Mouse (Mus musculus) c-Kit-positive CD71-positive TER-119-positive erythroid progenitor cells, embryonic 14.5 days (primary cell): ENCODE data around the gene Usp36.
"Not testable (repeated sequence)": the region's sequence is repeated elsewhere in the genome, so short reads cannot be mapped to it uniquely, and the experiment has no call there.

Experiments used
- DNase-seq: peaks from one replicate; pipeline ENCODE4 v3.0.0-alpha.2; 2013; ENCODE audit warnings: low spot score

Usp36 gene

DNA sequence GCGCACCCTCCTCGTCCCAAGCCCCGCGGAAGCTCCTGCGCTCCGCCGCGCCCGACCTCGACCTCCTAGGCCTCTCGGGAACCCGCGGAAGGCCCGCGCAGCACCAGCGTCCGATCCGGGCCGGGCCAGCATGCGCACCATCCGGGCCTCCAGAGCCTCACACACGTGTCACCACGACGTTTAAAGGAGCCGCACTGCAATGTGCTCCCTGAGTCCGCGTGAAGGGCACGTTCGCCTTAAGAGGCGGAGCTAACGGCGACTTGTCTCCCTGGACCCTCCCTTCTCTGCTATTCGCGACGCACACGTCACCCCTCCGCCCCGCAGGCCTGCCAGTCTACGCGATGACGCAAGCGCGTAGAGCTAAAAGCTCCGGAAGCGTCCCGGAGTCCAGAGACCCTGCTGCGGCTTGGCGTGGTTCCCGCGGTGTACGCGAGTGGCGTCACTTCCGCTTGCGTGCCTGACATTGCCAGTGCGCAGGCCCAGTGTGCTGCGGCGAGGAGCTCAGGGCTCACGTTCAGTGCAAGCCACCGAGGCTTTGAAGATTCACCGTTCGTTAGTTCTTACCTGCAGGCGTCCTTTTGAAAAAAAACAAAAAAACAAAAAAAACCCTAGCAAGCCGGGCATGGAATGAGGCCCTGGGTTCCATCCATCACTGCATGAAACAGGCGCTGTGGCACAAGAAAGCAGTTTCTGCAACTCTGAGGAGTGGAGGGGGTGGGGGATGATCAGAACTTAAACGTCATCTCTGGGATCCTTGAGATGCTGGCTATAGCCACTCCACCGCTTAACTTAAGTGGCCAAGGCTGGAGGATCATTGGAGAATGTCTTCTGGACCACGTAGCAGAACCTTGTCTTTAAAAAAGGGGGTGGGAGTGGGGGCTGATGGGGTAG lies at the start of gene Usp36:
Usp36 (minus strand) TSS at position 246 of the 891 bp plus-strand sequence.
- peak; percentile 99 for DNase-seq

DNA sequence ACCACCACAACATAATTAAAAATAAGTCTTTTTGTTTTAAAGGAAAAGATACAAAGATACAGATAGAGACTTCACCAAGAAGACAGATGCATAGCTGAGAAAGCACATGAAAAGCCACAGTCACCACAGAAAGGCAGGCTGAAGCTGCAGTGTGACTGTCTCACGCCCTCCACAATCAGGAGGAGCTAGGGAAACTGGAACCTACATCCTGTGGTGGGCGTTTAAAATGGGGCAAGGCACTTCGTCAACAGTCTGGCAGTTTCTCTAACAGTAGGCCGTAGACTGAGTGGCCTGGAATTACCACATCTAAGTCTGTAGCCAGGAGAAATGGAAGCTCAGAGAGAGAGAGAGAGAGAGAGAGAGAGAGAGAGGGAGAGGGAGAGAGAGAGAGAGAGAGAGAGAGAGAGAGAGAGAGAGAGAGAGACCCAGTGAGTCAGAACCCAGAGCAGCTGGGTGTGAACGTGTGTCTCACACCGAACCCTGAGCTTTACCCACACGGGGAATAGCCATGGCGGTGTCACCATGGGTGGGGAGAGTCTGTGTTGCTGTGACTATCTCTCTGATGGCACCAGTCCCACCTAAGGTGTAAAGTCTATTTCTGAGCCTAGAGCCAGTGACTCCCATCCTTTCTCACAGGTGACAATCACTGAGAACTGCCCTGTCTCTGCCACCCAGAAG lies 47.6 kb upstream of the Usp36 start:
- no peak for DNase-seq

DNA sequence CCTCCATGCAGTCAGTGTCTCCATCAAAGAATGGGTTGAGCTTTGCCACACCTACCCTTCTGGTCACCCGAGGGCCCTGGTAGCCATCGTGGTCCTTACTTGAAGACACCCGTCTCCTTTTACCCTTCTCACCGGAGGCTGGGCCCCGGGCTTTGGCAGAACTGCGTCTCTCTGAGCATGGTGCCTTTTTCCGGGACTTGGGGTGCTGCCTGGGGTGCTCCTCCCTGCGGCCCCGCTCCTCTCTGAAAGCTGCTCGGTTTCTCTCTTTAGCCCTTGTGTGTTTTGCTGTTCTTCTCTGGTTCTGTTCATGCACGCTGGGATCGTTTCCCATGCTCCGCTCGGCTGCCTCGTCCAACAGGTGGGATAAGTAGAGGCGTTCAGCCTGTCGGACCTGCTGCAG lies 43.4 kb upstream of the Usp36 start:
- DNase-seq, result no peak

DNA sequence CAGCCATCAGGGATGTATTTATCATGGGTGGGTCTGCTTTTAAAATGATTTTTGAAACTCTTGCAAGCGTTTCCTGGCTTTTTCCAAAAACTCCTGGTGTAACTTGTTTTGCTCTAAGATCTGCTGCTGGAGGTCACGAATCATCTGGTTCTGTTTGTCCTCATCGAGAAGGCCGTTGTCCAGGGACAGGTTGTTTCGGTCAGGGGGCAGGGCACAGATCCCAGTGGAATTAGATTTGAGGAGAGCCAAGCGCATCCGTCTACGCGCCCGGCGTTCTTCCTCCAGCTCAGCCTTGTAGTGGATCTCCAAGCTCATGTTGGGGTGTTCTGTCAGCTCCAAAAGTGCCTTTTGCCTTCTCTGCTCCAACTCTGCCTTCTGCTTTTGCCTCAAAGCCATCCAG lies 42.3 kb upstream of the Usp36 start:
- no peak for DNase-seq

DNA sequence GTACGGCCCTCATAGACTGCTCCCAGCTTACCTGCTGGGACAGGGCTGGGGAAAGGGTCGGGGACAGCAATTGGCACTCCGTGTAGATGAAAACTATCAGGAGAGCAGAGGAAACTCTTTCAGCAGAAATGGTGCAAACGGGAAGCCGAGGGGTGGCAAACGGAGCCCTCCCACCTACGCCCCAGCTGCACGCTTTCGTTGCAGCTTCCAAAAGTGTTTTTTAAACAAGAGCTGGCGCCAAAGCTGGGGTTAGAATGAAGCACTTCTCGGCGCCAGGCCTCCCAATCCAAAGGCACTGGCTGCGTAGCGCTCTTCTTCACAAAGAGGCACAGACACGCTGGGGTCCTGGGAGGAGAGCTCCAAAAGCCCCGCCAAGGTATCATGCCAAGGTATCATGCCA lies 40.7 kb upstream of the Usp36 start:
- DNase-seq, result no peak

DNA sequence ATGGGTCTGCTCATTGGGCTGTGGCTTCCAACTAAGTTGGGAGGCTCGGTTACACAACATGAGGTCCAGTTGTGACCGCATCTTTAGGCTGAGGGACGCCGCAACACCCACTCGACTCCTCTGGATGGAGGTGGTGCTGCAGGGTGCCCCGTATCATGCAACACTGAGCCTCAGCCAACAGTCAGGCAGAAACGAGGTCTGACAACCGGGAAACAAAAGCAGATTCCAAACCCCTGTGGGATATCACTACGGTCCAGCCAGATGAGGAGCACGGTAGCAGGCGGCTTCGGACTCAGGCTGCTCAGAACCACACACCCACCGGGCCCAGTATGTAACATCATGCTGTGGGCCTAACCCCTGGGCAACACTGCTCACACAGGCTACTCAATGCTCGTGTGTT lies 40.3 kb upstream of the Usp36 start:
- no peak for DNase-seq

DNA sequence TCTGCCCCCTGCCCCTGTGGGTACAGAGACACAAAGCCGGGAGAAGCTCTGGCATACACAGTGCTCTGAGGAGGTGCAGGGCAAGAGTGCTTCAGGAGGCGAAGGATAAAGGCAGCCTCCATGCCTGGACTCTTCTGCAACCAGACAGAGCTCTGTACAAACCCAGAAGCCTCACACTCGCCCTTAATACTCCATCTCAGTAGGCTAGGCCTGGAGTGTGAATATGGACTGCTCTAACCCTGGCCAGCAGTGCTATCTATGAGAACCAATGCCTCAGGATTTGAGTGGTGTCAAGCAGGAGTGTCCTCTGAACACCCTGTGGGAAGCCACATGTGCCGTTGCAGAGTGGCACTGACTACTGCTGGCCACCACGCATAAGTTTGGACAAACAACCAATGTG lies 38.9 kb upstream of the Usp36 start:
- DNase-seq, result no peak

DNA sequence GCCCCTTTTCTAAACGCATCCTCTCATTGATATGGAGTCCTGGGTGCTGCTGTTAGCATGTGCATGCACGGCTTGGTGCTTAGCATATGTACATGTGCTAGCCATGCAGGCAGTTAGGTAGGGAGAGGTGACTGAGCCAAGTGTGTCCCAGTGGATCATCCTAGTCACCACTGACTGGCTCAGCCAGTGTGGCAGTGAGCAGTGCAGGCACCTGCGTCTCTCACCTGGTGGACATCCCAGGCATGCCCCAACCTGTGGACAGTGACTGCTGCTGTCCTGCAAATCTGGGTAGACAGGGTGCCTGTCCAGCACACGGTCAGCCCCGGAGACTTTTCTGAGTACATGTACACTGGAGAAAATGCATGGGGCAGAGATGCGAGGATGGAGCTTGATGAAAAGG lies 38.5 kb upstream of the Usp36 start:
- DNase-seq, result no peak

DNA sequence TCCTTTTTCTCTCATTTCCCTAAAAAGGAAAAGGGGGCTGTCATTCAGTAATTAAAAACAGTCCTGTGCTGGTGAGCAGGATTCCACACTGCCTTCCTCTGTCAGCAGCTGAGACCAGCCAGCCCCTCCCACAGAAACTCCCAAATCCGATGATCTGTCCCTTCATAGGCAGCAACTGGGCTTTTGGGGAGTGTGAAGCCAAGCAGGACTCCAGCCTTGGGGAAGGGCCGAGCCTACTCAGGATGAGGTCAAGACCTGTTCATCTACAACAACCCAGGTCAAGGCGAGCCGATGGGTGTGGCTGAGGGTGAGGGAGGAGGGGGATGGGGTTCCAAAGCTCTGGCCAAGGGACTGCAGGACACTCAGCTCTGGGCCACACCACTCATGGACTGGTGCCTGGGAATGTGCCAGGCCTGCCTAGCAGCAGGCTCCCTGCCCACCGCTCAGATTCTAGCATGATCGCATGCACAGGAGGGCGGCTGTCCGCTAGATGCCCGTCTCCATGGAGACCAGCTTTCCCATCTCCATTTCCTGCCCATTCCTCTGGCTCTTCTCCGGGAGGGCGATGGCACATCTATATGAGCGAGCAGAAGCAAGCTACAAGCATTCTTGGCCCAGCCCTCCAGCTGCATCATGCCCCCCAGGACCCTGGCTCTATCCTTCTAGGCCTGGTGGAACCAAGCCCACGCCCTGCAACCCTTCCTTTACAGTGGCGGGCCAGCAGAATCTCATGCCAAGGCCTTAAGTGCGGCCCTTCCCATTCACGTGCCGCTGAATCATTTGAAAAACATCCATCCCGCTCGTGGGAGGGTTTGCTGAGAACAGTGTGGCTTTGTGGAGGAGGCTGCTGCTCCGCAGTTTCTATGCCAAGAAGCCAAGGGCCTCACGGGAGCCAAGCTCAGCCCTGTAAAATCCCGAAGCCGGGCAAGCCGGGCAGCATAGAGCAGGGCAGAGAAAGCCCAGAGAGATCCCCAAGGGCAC lies 37.2 kb upstream of the Usp36 start:
- no peak for DNase-seq

DNA sequence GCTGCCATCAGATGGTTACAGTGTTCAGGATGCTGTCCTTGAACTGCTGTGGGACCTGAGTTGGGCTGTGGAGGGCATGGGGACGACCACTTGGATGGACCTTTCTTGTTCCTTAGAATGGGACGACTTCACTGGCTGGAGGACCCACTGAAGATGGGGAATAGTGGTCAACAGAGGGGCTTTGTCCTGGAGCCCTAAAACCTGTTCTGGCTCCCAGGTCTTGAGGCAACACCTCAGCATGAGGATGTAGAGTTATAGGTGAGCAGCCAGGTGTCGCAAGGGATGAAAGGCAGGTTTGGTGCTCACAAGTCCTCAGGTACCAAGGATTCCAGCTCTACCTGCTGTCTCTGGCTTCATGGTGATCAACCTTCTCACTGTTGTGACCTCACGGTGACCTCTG lies 36.4 kb upstream of the Usp36 start:
- no peak for DNase-seq

DNA sequence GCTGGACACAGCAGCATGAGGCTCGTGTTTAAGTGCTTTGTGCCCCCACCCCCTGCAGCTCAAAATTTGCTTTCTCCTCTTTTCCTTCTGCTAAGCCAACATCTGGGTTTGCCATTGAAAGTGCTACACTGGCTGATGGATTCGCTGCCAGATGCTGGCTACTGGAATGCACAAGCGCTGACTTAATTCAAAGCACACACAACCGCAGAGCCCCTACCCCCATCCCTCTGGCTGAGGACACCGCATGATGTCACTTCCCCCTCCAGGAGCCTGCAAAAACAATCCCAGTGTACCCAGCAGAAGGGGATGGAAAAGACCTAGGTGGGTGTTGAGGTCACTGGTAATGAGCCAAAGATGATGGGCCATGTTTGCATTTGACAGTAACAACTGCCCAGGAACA lies 34.5 kb upstream of the Usp36 start:
- DNase-seq, result no peak

DNA sequence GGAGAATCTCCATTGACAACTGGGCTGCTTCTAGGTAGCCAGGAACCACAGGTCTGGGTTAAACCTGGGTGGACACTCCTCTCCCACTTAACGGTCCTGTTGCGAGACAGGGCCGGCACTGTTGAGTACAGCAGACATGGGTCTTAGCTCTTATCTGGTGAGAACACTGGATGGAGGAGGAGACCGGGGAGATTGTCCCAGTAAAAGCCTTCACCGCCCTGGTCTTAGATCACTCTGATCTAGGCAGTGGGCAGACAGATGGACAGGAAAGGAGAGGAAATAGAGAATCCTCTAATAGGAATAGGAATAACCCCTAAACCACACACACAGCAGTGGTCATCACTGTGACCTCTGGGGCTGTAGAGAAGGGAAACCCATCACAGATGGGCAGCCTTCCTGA lies 33.9 kb upstream of the Usp36 start:
- DNase-seq, result no peak

DNA sequence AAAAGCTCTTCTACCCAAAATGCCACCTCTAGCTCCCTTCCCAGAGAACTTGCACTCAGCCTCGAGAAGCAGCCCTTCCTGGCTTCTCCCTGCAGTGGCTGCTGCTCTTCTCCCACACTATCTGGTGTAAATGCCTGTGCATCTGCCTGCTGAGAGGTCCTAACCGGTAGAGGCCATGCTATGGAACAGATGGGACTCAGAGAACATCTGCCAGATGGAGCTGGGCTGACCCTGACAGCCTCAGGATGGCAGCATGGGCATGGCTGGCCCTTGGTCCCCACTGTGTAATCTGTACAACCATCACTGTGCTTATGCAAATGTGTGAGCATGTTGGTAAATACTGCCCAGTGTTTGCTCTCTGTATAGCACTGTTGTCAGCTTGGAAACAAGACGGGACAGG lies 32.6 kb upstream of the Usp36 start:
- no peak for DNase-seq

DNA sequence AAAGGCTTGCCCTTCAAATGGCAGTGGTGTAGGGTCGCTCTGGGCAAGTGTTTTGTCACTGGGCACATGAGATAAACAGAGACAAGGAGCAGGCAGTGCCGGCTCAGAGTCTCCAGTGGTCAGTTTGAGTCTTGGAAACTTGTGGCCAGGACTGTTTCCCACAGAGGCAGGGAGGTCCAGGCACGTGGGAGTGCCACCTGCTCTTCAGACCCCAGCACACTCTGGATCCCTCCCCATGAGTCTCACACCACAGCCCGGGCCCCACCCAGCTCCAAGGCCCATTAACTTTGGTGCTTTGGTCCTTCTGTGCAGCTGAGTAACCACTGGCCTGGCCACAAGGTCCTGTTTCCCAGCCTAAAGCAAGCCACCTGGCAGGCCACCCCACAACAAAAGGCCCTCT lies 31.9 kb upstream of the Usp36 start:
- no peak for DNase-seq

DNA sequence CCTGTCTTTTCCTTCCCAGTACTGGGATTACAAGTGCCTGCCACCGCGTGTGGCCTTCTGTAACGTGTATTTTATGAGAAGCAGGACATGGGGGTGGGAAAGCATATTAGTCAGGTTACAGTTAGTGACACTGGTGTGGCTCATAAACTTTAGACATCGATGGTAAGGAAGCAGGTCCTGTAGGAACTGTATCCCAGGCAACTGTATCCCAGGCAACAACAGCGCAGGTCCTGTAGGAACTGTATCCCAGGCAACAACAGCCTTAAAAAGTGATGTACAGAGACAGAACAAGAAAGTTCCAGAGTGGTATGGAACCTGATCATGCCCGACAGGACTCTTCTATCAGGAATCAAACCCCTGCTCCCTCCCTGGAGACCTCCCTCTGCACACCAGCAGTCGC lies 31.5 kb upstream of the Usp36 start:
- DNase-seq, result no peak

DNA sequence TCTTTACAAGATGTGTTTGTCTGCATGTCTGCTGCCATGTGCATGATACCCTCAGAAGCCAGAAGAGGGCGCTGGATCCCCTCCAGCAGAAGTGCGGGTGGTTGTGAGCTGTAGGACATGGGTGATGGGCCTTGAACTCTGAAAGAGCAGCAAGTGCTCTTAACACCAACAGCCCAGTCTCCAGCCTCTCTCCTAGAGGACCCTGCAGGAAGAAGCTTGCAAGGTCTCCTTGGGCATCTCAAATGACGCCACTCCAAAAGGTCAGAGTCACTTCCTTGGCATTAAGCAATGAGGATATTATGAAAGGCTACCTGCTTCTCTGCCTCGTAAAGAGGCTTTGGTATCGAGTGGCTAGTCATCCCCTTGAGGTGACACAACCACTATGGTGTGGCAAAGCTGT lies 28.6 kb upstream of the Usp36 start:
- no peak for DNase-seq

DNA sequence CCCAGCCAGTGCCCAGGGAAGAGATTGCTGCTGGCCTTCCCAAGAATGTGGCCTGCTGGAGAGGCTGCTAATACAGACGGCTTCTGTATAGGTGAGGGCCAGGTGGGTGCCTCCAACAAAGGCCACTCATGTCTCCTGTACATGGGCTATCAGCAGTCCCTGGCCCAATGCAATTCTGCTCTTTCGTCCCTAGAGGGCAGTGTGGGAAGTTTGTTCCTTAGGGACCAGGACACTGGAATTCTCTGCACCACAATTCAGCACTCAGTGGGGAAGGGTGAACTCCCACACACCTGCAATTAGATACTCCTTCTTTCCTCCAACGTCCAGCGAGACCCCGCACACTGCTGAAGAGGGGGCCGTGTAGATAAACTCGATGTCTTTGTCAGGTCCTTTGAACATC lies 27.1 kb upstream of the Usp36 start:
- DNase-seq, result peak; percentile 49

DNA sequence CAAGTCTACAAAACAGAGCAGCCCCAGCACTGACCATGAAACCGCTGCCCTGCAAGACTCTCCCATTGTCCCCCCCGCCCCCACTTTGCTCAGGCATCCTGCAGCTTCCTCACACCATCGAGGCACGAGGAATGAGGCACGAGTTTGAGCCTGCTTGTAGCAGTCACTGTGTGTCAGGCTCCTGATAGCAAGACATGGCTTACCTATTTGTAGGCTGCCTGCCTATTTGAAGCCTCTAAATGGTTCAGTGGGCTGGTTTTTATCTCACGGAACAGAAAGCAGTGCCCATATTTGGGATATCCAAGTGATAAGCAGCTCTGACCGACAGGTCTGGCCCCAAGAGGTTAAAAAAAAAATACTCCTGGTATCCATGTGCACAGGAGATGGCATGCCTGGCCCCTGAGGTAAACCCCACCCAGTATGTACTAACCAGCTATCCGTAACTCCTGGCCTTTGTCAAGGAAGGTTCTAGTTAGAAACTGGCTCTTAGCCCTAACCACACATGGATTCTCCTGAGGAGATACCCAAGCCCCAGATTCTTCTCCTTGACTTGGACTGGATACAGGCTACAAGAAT lies 26.3 kb upstream of the Usp36 start:
- DNase-seq, result no peak

DNA sequence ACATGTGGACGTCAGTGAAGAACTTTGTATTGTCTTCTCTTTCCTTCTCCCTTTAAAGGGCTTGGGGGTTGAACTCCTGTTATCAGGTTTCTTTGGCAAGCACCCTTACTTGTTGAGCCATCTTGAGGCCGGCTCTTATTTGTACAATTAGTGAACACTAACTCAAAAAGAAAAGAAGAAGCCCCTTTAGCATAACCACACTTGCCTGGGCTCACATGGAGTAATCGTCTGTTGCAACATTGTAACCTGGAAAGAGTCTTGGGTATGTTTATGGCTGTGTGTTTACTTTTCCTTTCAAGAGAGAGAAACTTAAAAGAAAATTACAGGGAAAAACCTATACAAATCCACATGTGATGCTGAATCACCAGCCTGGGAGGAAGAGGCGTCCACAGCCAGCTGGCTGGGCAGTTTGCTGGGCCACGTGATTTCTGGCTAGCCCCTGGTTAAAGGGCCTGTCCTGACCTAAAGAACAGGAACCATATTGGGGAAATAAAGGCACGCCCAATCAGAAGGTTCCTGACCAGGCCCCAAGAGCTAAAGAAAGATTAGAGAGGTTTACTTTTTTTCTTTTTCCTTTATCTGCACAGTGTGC lies 22.2 kb upstream of the Usp36 start:
- no peak for DNase-seq

DNA sequence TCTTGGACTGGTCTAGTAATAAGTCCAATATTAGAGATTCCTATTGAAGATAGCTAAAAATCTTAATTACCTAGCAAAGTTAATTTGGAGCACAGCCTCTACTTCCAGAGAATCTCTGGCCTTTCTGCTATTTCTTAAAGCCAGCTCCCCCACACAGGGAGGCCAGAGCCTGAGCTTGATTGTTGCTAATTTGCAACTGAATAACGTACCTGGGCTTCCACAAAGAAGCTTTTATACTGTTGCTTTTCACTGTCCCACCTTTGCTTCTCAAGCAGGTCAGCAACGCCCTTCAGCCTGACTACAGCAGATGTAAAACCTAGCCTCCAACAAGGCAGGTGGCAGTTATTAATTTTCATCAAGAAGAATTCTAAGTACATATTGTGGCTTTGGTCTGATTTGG lies 17.9 kb upstream of the Usp36 start:
- DNase-seq, result not testable (repeated sequence)

DNA sequence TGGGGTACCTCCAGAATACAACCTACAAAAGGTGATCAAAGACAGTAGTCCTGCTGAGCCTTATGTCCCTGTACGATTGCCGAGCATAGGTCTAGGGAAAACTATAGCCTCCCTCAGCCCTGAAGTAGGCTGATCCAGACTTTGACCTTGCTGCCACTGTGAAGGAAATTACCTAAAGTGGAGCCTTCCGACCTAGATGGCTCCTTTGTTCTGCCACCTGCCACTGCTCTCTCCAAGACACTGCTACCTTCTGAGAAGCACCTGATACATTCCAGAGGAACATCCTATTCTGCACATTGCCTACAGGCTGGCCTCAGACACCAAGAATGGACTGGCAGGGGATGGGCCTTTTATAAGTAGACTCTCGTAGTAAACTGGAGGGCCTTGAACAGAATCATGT lies 13.9 kb upstream of the Usp36 start:
- DNase-seq, result not testable (repeated sequence)

DNA sequence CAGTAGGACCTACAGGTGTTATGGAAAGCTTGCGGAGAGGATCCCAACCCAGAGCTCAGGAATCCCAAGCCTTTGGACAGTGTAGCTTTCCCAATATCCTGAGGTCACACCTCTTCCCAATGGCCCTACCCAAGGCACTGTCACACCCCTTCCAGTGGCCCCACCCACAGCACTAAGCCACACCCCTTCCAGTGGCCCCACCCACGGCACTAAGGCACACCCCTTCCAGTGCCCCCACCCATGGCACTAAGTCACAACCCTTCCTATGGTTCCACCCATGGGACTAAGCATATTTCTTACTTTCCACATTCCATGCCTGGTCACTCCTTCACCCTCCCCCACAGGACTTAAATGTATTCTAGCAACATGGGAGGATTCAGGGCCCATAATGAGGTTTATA lies 8.8 kb upstream of the Usp36 start:
- no peak for DNase-seq
